Comparison of ENCODE assay signal across 16 mouse cellular contexts in genomic region chr12:9007811-9008210, GRCm38 (mm10).
"Had no signal": no experiment of that assay in that cellular context is flagged by ENCODE, and none has a peak within 500 bp of the region (broad histone marks: within the 10 kb centered on the region; RNA-seq: fewer than 3 reads in every experiment).

No protein-coding gene starts in this region.

- H3K27me3 ChIP-seq: neural tube, embryonic 13.5 days; neural tube, embryonic 15.5 days; stomach, embryonic 15.5 days had no signal

- DNase-seq: retina, postnatal 1 day; right cerebral cortex, adult 18-20 months; right cerebral cortex, postnatal 14 days; right cerebral cortex, postnatal 25 days; right cerebral cortex, postnatal 4 days; spleen, adult 18-20 months; thymus, adult 18-20 months; thymus, adult 2 months; thymus, postnatal 14 days; thymus, postnatal 25 days; thymus, postnatal 36 days; thymus, postnatal 4 days had no signal

- H3K4me2 ChIP-seq: neural tube, embryonic 13.5 days; neural tube, embryonic 15.5 days; stomach, embryonic 15.5 days had no signal

- H3K4me3 ChIP-seq: neural tube, embryonic 13.5 days; neural tube, embryonic 15.5 days; stomach, embryonic 15.5 days had no signal

- H3K4me1 ChIP-seq: neural tube, embryonic 13.5 days; neural tube, embryonic 15.5 days; stomach, embryonic 15.5 days had no signal

- H3K9ac ChIP-seq: neural tube, embryonic 13.5 days; neural tube, embryonic 15.5 days; stomach, embryonic 15.5 days had no signal

- H3K9me3 ChIP-seq: neural tube, embryonic 13.5 days; neural tube, embryonic 15.5 days; stomach, embryonic 15.5 days had no signal

- H3K27ac ChIP-seq: neural tube, embryonic 13.5 days; neural tube, embryonic 15.5 days; stomach, embryonic 15.5 days; stomach, postnatal 0 days had no signal
